Mouse (Mus musculus) MEL (cell line): Measurements from ENCODE around the gene Ebf3. TPM values are rescaled to one million over a fixed set of nuclear protein-coding genes. Genes with fewer than 3 reads are reported as not detected.

Experiments used
- DNase-seq: peaks from one replicate; pipeline ENCODE4 v3.0.0; 2011; ENCODE audit warnings: low read depth, low spot score
- H3K27ac ChIP-seq: 2 replicates; pipeline ENCODE4 v1.5.1; 2012; ENCODE audit warnings: low read depth, mild to moderate bottlenecking, control low read depth, low read length, moderate library complexity; ENCODE audit not compliant: control insufficient read depth
- H3K27me3 ChIP-seq, 2 experiments: fragments of 150-350 bp in 1 of 2; sonication (generic) in 1 of 2; 2 replicates each; pipeline ENCODE4 v1.6.1; 2012; ENCODE audit warnings: low read length in 2 of 2, mild to moderate bottlenecking in 2 of 2, improper control_type of control experiment in 1 of 2, moderate library complexity in 1 of 2; ENCODE audit not compliant: insufficient read depth in 2 of 2, control insufficient read depth in 1 of 2
- H3K36me3 ChIP-seq, 2 experiments: 2 replicates each; pipeline ENCODE4 v1.6.1; 2012 to 2014; ENCODE audit warnings: low read length in 2 of 2, improper control_type of control experiment in 1 of 2, inconsistent platforms in 1 of 2, mild to moderate bottlenecking in 1 of 2; ENCODE audit not compliant: insufficient read depth in 2 of 2, control insufficient read depth in 1 of 2
- H3K4me1 ChIP-seq, 2 experiments: fragments of 150-350 bp in 1 of 2; sonication (generic) in 1 of 2; 2 replicates each; pipeline ENCODE4 v1.6.1; 2012; ENCODE audit warnings: low read length in 2 of 2, improper control_type of control experiment in 1 of 2, mild to moderate bottlenecking in 1 of 2; ENCODE audit not compliant: insufficient read depth in 2 of 2, control insufficient read depth in 1 of 2
- H3K4me3 ChIP-seq, 2 experiments: fragments of 150-350 bp in 1 of 2; sonication (generic) in 1 of 2; 2 replicates each; pipeline ENCODE4 v1.5.1; 2012; ENCODE audit warnings: low read depth in 2 of 2, low read length in 2 of 2, mild to moderate bottlenecking in 2 of 2, moderate library complexity in 2 of 2, control low read depth in 1 of 2, improper control_type of control experiment in 1 of 2; ENCODE audit not compliant: control insufficient read depth in 1 of 2, insufficient read depth in 1 of 2
- H3K79me2 ChIP-seq: 2 replicates; pipeline ENCODE4 v1.6.1; 2012; ENCODE audit warnings: mild to moderate bottlenecking, low read length, moderate library complexity; ENCODE audit not compliant: control insufficient read depth, poor library complexity, insufficient read depth
- H3K9ac ChIP-seq: 2 replicates; pipeline ENCODE4 v1.6.1; 2012; ENCODE audit warnings: low read depth, mild to moderate bottlenecking, control low read depth, low read length, moderate library complexity; ENCODE audit not compliant: control insufficient read depth, poor library complexity, severe bottlenecking
- H3K9me3 ChIP-seq: fragments of 150-350 bp; sonication (generic); replicated peaks from 2 replicates; pipeline ENCODE4 v1.6.1; 2012; ENCODE audit warnings: mild to moderate bottlenecking, low read length, improper control_type of control experiment, moderate library complexity; ENCODE audit not compliant: insufficient read depth
- BHLHE40 ChIP-seq: IDR thresholded peaks from 2 replicates; pipeline ENCODE4 v1.6.1; 2012; ENCODE audit warnings: low read depth, mild to moderate bottlenecking, inconsistent platforms, low read length, improper control_type of control experiment, borderline replicate concordance
- CHD1 ChIP-seq: IDR thresholded peaks from 2 replicates; pipeline ENCODE4 v1.6.1; 2012; ENCODE audit warnings: low read depth, mild to moderate bottlenecking, inconsistent platforms, low read length, improper control_type of control experiment
- CHD2 ChIP-seq: IDR thresholded peaks from 2 replicates; pipeline ENCODE4 v1.6.1; 2011; ENCODE audit warnings: low read length, improper control_type of control experiment
- GABPA ChIP-seq: IDR thresholded peaks from 2 replicates; pipeline ENCODE4 v1.6.1; 2012; ENCODE audit warnings: low read depth, mild to moderate bottlenecking, inconsistent platforms, low read length, improper control_type of control experiment, moderate library complexity
- HCFC1 ChIP-seq: IDR thresholded peaks from 2 replicates; pipeline ENCODE4 v1.6.1; 2012; ENCODE audit warnings: low read depth, mild to moderate bottlenecking, inconsistent platforms, low read length, improper control_type of control experiment, moderate library complexity
- KAT2A ChIP-seq: conservative IDR thresholded peaks from 2 replicates; pipeline ENCODE4 v1.6.1; 2012; ENCODE audit warnings: low read depth, low read length, improper control_type of control experiment, inconsistent platforms
- MAX ChIP-seq: IDR thresholded peaks from 2 replicates; pipeline ENCODE4 v1.6.1; 2011; ENCODE audit warnings: low read length, improper control_type of control experiment
- MXI1 ChIP-seq: IDR thresholded peaks from 2 replicates; pipeline ENCODE4 v1.6.1; 2011; ENCODE audit warnings: mild to moderate bottlenecking, low read depth, low read length, improper control_type of control experiment
- MYB ChIP-seq: IDR thresholded peaks from 2 replicates; pipeline ENCODE4 v1.6.1; 2011; ENCODE audit warnings: mild to moderate bottlenecking, low read depth, low read length, improper control_type of control experiment
- POLR2AphosphoS2 ChIP-seq: IDR thresholded peaks from 2 replicates; pipeline ENCODE4 v1.6.1; 2011; ENCODE audit warnings: low read length, improper control_type of control experiment
- POLR2AphosphoS5 ChIP-seq: IDR thresholded peaks from 2 replicates; pipeline ENCODE4 v1.6.1; 2012; ENCODE audit warnings: low read depth, borderline replicate concordance, mild to moderate bottlenecking, inconsistent platforms, low read length, moderate library complexity, mixed read lengths
- RAD21 ChIP-seq: IDR thresholded peaks from 2 replicates; pipeline ENCODE4 v1.6.1; 2011; ENCODE audit warnings: mild to moderate bottlenecking, low read depth, low read length, improper control_type of control experiment
- RCOR1 ChIP-seq: IDR thresholded peaks from 2 replicates; pipeline ENCODE4 v1.6.1; 2012; ENCODE audit warnings: low read depth, mild to moderate bottlenecking, inconsistent platforms, low read length, improper control_type of control experiment
- SMC3 ChIP-seq: IDR thresholded peaks from 2 replicates; pipeline ENCODE4 v1.6.1; 2011; ENCODE audit warnings: low read depth, low read length, improper control_type of control experiment
- TAL1 ChIP-seq: IDR thresholded peaks from 2 replicates; pipeline ENCODE4 v1.6.1; 2012; ENCODE audit warnings: mild to moderate bottlenecking, inconsistent platforms, low read length, moderate library complexity, mixed read lengths
- UBTF ChIP-seq: IDR thresholded peaks from 2 replicates; pipeline ENCODE4 v1.6.1; 2012; ENCODE audit warnings: low read depth, mild to moderate bottlenecking, inconsistent platforms, low read length, improper control_type of control experiment, moderate library complexity, borderline replicate concordance; ENCODE audit not compliant: insufficient read depth
- USF1 ChIP-seq: IDR thresholded peaks from 2 replicates; pipeline ENCODE4 v1.6.1; 2014; ENCODE audit warnings: low read depth, mild to moderate bottlenecking, inconsistent platforms, low read length, improper control_type of control experiment, moderate library complexity
- ZC3H11A ChIP-seq: IDR thresholded peaks from 2 replicates; pipeline ENCODE4 v1.6.1; 2012; ENCODE audit warnings: low read depth, mild to moderate bottlenecking, inconsistent platforms, low read length, improper control_type of control experiment
- polyA plus RNA-seq, 2 experiments: library from polyadenylated mRNA; stranded (reverse) in 1 of 2; unstranded in 1 of 2; fragments of >175 nt in 1 of 2; fragments of >200 nt in 1 of 2; gene quantifications; 2 replicates each; pipeline versions ENCODE4 v1.2.1 to v1.2.4; 2012; ENCODE audit warnings: low replicate concordance in 2 of 2, low read depth in 1 of 2; ENCODE audit not compliant: insufficient read length in 2 of 2, insufficient read depth in 1 of 2, missing spikeins in 1 of 2
- total RNA-seq: library from RNA; depleted of rRNA; stranded (reverse); fragments of 300-350 nt; gene quantifications from 2 replicates; pipeline ENCODE4 v1.2.3, GENCODE M21; 2012

Ebf3 gene
- total and polyA plus RNA-seq, 3 experiments = not detected

- no peaks in the 10 kb centered on the region for H3K36me3 ChIP-seq
- DNase-seq = no peak
- H3K4me1 ChIP-seq = no peaks in the 10 kb centered on the region
- H3K9ac ChIP-seq = no peak overlapping the region
- TF ChIP-seq CHD2 = no peak
- TF ChIP-seq TAL1 = no peak
- TF ChIP-seq MAX = no peak
- no peak for TF ChIP-seq UBTF
- no peak for TF ChIP-seq RCOR1
- no peak for TF ChIP-seq POLR2AphosphoS2
- no peak for TF ChIP-seq RAD21
- no peak for TF ChIP-seq MYB
- no peak for TF ChIP-seq SMC3
- no peak for TF ChIP-seq ZC3H11A
- no peak for TF ChIP-seq BHLHE40
- TF ChIP-seq USF1 = no peak
- no peak for TF ChIP-seq KAT2A
- TF ChIP-seq POLR2AphosphoS5 = no peak
- TF ChIP-seq HCFC1 = no peak
- TF ChIP-seq CHD1 = no peak
- TF ChIP-seq MXI1 = no peak
- H3K27ac ChIP-seq = no peak overlapping the region
- H3K27me3 ChIP-seq = no peaks in the 10 kb centered on the region; a peak in 1 of 4 replicates
- H3K4me3 ChIP-seq = no peak overlapping the region
- no peaks in the 10 kb centered on the region for H3K79me2 ChIP-seq
- H3K9me3 ChIP-seq = no peaks in the 10 kb centered on the region
Observed at GRCm38 (mm10) chr7:137237419-137237818, 76.8 kb downstream of the Ebf3 start.

GRCm38 (mm10) chr7:137223823-137224222, 90.4 kb downstream of the Ebf3 start:
- Histone ChIP-seq H3K27ac (no peak overlapping the region), H3K36me3 (no peaks in the 10 kb centered on the region)
- TF ChIP-seq MAX = no peak
- no peak for TF ChIP-seq GABPA
- no peak for TF ChIP-seq POLR2AphosphoS2
- no peak for TF ChIP-seq RCOR1
- TF ChIP-seq, all 39 proteins: peak for 0
- Histone ChIP-seq H3K27me3 (no peaks in the 10 kb centered on the region), H3K9ac (no peak overlapping the region), H3K79me2 (no peaks in the 10 kb centered on the region), H3K9me3 (no peaks in the 10 kb centered on the region), H3K4me3 (no peak overlapping the region), H3K4me1 (no peaks in the 10 kb centered on the region)
- DNase-seq = no peak
